Mouse (Mus musculus): ENCODE measurements around the gene Pter. TPM values are rescaled to one million over a fixed set of nuclear protein-coding genes. Genes with fewer than 3 reads are reported as not detected.
A peak's percentile ranks its signal among the peaks of the same experiment; 100 is the strongest.

Pter gene
- polyA plus RNA-seq, 1 experiment: 11.9 TPM

- no peak for DNase-seq (ENCODE audit: low spot score)
These were observed 84.6 kb downstream of the Pter start for GRCm38 (mm10) chr2:13008433-13008832.

- DNase-seq (ENCODE audit: low spot score): no peak
These were observed 85.6 kb downstream of the Pter start for GRCm38 (mm10) chr2:13009261-13009972.

- DNase-seq (ENCODE audit: low spot score): no peak
These were observed 86.2 kb downstream of the Pter start for GRCm38 (mm10) chr2:13010030-13010459.

- DNase-seq (ENCODE audit: low spot score): peak; percentile 22
These were observed 86.9 kb downstream of the Pter start for GRCm38 (mm10) chr2:13010460-13011341.

- no peak for DNase-seq (ENCODE audit: low spot score)
These were observed 87.6 kb downstream of the Pter start, which contains the start of gene C1ql3 for GRCm38 (mm10) chr2:13011472-13011871. C1ql3 (minus strand) TSS chr2:13011806.

GRCm38 (mm10) chr2:13011973-13012372 is 88.1 kb downstream of the Pter start:
- DNase-seq (ENCODE audit: low spot score): no peak

GRCm38 (mm10) chr2:13018382-13018781 is 94.5 kb downstream of the Pter start:
- no peak for DNase-seq (ENCODE audit: low spot score)

GRCm38 (mm10) chr2:13018861-13019260 is 95.0 kb downstream of the Pter start:
- DNase-seq (ENCODE audit: low spot score): no peak

GRCm38 (mm10) chr2:13038772-13039171 is 114.9 kb downstream of the Pter start:
- no peak for DNase-seq (ENCODE audit: low spot score)

GRCm38 (mm10) chr2:13039785-13040184 is 115.9 kb downstream of the Pter start:
- DNase-seq (ENCODE audit: low spot score): no peak

- DNase-seq (ENCODE audit: low spot score): no peak
These were observed 120.7 kb downstream of the Pter start for GRCm38 (mm10) chr2:13044555-13044954.

- no peak for DNase-seq (ENCODE audit: low spot score)
These were observed 124.8 kb downstream of the Pter start for GRCm38 (mm10) chr2:13048649-13049048.

Other genes with a start within 250 kb of the Pter start
- 0.47 and 0.62 TPM in 2 replicates for gene C1ql3, start 87.8 kb downstream of the Pter start, polyA plus RNA-seq (2012; rRNA removed)

Data from urinary bladder, adult 2 months (tissue).